Mouse (Mus musculus): ENCODE results near the gene Naxd.

- TF ChIP-seq CTCF (IDR thresholded peaks at IDR 0.05; ENCODE audit: low read depth) (no peak), EP300 (IDR thresholded peaks at IDR 0.05; ENCODE audit: low read depth) (no peak)
These were observed 20.1 kb upstream of the Naxd start for GRCm38 (mm10) chr8:11477178-11477553.

Data from heart, postnatal 0 days (tissue).